Mouse (Mus musculus): ENCODE data around the gene Scai. TPM values are rescaled to one million over a fixed set of nuclear protein-coding genes. Genes with fewer than 3 reads are reported as not detected.
"Not testable (repeated sequence)": the region's sequence is repeated elsewhere in the genome, so short reads cannot be mapped to it uniquely, and the experiment has no call there.

Scai gene
- 10 to 100 TPM; 59.9 to 60.5 TPM for total RNA-seq (2021)

DNA sequence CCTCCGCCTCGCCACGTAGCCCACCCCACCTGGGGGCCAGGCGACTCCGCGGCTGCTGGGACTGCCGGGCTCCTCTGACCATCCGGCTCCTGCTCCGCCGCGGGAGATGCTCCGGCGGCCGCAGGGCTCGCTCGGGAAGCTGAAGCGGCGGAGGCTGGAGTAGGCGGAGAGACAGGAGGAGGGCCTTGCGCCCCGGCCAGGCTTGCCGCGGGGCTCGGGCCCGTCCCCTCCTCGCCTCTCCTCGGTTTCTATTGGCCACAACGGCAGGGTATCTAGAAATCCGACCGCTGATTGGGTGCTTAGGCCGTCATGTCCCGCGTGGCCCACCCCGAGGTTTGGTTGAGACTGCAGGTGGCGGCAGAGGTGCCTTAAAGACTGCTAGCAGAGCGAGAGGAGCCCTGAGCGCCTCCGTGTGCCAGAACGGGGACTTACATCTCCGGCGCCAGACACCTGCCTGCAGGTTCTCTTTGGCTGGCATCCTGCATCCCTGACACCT lies at the start of gene Scai:
Scai (minus strand) TSS at position 174 of the 496 bp plus-strand sequence.
- peak; percentile 98 to 99 for DNase-seq (ENCODE audit: low spot score in 2 of 2)
- intact Hi-C loops (cut with DNase I) = loop anchor here (10.0 kb wide), 1 partner anchor 126 kb away; the partner anchor contains the start of gene Golga1

DNA sequence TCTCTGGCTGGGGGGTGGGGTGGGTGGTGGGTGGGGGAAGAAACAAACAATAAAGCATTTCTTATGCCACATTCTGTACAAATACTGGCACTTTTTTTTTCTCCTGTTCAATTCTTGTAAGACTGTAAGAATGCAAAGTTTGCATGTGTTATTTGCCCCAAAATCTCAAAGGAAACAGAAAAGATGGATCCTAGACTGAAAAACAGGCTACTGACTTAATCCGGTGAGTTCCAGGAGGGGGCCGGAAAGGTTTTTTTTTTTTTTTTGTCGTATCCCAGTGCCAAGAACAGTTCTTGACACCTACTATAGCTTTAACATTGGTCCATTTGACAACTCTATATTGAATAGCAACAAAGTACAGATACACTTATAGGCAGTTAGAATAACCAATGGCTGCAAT lies 36.2 kb upstream of the Scai start:
- intact Hi-C loops (cut with DNase I) = no loop called here
- DNase-seq (ENCODE audit: low spot score in 2 of 2) = no peak

DNA sequence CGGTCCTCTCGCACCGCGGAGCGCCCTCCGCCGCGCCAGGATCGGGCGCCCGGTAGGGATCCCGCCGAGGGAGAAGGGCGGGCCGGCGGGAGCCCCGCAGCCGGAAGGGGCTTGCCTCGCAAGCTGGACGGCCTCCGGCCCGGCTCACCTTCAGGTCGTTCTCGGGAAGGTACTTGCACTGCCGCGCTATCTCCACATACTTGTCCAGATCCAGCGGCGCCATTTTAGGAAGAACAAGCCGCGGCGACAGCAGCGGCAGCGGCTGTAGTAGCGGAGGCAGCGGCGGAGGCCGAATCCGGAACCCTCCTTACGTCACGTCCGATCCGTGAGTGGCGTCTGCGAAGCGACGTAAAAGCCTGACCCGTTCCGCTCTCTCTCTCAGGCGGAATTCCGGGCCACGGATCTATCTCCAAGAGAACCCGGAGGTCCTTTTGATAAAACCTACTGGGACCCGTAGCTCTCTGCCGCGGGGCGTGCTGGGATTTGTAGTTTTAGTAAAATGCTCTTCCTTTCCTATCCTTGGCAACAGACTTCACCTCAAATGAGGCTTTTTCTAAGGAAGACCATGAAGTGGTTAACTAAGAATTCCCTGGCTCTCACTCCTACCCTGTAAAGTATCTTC lies 35.6 kb upstream of the Scai start, which contains the start of gene Ppp6c:
Ppp6c (minus strand) TSS at position 433 of the 622 bp plus-strand sequence.
- intact Hi-C loops (cut with DNase I) = no loop called here
- peak; percentile 93 to 95 for DNase-seq (ENCODE audit: low spot score in 2 of 2)

DNA sequence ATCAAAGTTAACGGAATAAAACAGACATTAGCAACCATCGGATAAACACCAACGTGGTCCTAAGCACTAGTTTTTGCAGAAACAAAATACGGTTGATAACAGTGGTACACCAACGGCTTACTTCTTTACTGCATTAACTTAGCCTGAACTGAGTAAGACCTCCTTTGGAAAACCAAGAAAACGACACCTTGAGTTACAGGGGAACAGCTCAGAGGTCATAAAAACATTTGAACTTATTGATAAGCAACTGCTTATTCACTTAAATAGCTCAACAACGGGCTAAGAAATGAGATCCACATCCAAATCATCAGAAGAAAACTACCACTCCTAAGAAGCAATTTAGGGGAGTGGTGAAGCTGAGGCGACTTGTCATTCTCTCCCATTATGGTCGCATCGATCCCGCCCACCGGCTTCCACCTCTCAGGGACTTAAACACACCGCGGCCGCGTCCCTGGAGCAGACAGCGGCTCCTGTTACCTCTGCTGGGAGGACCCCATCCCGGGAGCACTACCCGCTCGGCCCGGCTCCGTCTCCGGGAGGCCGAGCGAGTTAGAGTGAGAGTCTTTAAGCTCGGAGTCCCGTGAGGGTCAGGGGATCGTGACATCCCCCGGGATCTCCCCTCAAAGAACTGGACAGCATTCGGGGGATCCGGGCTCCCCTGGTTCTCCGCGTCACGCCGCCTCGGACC lies 34.9 kb upstream of the Scai start:
- DNase-seq (ENCODE audit: low spot score in 2 of 2) = peak in 1 of 2 experiments; percentile 58
- intact Hi-C loops (cut with DNase I) = not testable (repeated sequence)

DNA sequence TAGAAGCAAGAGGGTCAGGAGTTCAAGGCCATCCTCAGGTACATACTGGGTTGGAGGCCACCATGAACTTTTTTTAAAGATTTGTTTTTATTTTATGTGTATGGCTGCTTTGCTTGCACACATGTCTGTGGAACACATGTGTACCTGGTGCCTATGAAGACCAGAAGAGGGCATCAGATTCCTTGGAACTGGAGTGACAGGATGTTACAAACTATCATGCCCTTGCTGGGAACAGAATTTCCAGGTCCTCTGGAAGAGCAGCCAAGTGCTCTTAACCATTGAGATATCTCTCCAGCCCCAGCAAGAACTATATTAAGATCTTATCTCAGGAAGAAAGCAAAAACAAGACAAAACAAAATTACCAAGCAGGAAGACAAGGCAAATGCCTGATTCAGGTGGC lies 34.1 kb upstream of the Scai start:
- no peak for DNase-seq (ENCODE audit: low spot score in 2 of 2)
- intact Hi-C loops (cut with DNase I) = no loop called here

DNA sequence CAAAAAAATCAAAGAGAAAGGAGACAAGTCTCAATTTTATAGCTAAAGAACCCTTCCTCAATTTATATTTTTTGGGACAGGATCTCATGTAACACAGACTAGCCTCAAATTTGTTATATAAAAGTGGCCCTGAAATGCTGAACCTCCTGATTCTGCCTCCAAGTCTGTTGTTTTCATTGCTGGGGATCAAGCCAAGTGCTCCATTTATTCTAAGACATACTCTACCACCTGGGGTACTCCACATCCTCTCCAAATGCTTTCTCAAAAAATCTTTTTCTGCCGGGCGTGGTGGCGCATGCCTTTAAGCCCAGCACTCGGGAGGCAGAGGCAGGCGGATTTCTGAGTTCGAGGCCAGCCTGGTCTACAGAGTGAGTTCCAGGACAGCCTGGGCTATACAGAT lies 29.5 kb upstream of the Scai start:
- no peak for DNase-seq (ENCODE audit: low spot score in 2 of 2)
- intact Hi-C loops (cut with DNase I) = no loop called here

DNA sequence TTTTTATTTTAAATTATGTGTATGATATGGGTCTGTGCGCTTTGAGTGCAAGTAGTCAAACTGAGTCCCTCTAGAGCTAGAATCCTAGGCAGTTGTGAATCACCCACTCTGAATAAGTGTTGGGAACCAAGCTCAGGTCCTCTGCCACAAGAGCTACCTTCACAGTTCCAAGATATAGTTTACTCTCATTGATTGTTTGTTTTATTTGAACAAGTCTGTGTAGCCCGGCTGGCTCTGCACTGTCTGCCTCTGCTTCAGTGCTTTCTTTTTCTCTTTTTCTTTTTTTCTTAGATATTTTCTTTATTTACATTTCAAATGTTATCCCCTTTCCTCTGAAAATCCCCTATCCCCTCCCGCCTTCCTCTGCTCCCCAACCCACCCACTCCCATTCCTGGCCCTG lies 28.5 kb upstream of the Scai start:
- DNase-seq (ENCODE audit: low spot score in 2 of 2) = no peak
- intact Hi-C loops (cut with DNase I) = no loop called here

DNA sequence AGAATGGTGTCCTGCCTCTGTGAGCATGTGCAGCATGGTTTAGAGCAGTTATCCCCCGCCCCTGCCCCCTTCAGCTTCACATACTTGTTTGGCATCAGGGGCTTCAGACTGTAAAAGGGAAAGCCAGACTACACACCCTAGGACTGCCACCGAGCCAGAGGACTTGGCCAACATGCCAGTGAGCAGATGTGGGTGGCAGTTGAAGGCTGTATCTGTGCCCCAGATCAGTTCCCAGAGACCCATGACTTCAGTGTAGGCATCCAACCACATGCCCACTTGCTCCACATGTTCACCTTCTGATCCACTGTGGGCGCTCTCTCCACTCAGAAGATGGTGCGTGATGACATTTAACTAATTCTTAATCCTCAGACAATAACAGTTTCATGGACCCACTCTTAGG lies 26.6 kb upstream of the Scai start:
- intact Hi-C loops (cut with DNase I) = no loop called here
- no peak for DNase-seq (ENCODE audit: low spot score in 2 of 2)

DNA sequence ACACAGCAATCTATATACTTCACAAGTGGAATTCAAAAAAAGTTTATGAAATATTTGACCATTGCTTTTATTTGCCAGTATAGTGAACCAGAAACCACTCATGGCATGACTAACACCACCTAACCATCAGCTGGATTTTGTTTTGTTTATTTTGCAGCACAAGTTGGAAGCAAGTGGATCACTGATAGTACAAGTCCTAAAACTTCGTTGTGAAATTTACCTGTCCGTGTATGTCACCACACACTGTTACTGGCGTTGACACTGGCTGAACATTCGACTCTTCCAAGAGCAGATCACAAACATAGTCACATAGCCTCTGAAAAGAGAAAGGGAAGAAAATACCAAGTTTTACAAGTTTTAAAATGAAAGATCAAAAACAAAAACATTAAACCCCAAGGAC lies 20.2 kb upstream of the Scai start:
- no peak for DNase-seq (ENCODE audit: low spot score in 2 of 2)
- intact Hi-C loops (cut with DNase I) = no loop called here

DNA sequence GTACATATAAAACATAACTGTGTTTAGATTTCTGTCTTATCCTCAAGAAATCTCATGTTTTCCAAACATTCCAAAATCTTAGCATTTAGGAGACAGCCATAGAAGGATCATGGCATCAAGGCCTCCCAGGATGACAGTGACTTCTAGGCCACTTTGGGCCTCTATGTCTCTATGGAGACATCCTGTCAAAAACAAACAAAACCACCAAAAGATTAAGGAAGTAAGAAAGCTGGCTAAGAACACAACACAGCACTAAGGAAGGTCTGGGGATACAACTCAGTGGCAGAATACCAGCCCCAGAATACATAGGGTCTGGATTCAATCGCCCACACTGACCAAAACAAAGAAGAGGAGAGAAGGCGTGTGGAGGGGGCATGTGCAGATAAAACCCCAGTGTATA lies 12.8 kb upstream of the Scai start:
- no peak for DNase-seq (ENCODE audit: low spot score in 2 of 2)
- intact Hi-C loops (cut with DNase I) = no loop called here

DNA sequence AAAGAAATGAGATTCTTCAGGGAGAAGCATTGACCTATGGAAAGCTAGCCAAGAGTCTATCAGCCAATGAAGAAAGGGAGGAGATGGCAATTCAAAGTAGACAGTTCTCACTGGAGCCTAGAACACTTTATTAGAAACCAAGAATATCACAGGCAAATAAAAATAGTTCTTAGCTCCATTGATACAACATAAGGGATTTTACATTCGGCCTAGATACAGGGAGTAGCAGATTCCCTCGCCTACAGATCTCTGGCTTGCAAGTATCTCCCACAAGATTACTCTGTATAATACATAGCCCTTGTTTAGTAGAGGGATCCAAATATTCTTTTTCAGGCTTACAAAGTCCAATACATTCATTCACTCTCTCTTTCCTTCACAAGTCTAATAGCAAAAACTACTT lies 4.3 kb upstream of the Scai start:
- intact Hi-C loops (cut with DNase I) = loop anchor here (10.0 kb wide), 1 partner anchor 130 kb away; the partner anchor contains the start of gene Golga1
- DNase-seq (ENCODE audit: low spot score in 2 of 2) = no peak

DNA sequence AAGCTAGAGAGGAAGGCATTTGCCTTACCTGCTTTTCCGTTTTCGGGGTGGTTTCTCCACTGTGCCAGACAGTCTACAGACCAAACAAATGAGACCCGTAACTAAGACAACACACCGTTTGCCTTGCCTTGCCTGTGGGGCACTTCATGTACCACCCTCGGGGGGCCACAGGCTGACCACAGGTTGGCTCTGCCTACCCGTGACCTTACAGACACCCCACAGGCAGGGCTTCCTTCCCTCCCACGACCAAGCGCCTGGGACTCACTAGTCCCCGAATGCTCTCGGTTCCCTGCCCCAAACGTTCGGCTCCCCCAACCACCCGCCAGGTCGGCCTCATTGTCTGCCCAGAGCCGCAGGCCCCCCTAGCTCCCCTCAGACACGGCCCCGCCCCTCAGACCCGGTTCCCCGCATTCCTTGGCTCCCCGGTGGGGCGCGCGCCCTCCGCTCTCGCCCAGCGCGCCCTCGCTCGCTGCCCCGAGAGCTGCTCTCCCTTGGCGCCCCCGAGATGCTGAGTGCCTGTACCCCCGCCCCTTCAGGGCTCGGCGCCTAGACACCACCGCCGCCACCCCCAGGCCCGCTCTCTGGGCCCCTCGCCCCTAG lies 473 bp downstream of the Scai start:
- intact Hi-C loops (cut with DNase I) = loop anchor here (10.0 kb wide), 1 partner anchor 125 kb away; the partner anchor contains the start of gene Golga1
- peak; percentile 13 to 16 for DNase-seq (ENCODE audit: low spot score in 2 of 2)

DNA sequence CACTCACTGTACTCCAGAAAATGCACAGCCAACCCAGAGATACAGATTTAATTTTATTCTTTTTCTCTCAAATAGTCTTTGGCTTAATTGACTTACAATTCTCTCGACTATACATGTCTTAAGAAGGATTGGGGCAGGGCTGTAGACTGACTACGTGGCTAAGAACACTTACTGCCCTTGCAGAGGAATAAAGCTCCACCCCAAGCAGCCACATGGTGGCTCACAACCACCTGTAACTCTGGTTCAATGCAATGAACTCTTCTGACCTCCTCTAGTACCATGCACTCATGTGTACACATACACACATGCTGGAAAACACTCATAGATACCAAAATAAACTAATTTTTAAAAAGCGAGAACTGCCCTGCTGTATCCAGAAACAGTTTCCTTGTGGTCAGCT lies 4.6 kb downstream of the Scai start:
- intact Hi-C loops (cut with DNase I) = no loop called here
- no peak for DNase-seq (ENCODE audit: low spot score in 2 of 2)

DNA sequence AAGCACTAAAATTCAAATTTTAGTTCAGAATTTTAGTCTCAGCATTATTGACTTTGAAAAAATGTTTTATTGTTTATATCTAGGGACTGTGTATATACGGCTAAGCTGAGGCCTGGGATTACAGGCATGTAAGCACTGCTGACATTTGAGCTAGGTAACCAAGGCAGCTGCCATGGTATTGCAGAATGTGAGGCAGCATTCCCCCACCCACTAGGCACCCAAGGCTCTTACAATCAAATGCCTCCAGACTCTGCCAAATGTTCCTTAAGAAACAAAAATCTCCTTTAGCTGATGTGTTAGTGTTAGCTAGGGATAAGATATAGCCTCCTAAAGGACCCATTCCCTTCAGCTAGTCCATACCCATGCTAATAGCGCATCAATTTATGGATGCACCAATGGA lies 6.9 kb downstream of the Scai start:
- DNase-seq (ENCODE audit: low spot score in 2 of 2) = no peak
- intact Hi-C loops (cut with DNase I) = no loop called here

DNA sequence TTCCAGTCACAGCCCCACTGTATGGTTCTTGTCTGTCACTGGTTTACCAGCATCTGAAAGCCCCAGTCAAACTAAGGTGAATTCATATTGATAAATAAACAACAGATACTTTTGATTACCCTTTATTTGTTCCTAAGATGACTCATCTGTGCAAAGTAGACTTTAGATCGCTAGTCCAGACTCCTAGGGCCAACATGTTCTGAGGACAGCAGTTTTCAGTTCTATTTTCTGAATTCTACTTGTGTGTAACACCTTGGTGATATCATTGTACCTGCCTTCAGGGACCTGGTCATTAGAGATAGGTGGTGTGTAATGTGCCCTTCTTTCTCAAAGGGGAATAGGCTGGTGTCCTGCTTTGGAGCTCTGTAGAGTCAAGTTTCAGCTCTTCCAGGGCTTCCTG lies 29.5 kb downstream of the Scai start:
- intact Hi-C loops (cut with DNase I) = no loop called here

DNA sequence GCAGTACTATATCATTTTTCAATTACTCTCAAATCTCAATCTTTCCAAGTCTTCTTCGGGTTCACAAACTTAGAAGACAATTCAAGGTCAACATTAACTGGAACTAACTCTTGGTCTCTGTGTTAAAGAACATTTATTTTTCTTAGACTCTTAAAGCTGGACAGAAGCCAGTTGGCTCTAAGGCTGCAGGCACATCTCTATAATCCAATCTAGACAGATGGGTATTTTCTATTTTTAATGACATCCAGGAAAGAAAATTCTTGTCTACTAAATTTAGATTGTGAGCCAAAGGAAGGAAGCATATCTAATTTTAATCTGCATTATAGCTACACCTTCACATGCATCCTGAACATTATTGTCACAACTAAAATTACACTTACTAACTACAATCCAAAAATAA lies 32.6 kb downstream of the Scai start:
- intact Hi-C loops (cut with DNase I) = no loop called here

More for the DNA sequence above, 29.5 kb downstream of the Scai start:
- DNase-seq (ENCODE audit: low spot score in 2 of 2) = no peak

DNA sequence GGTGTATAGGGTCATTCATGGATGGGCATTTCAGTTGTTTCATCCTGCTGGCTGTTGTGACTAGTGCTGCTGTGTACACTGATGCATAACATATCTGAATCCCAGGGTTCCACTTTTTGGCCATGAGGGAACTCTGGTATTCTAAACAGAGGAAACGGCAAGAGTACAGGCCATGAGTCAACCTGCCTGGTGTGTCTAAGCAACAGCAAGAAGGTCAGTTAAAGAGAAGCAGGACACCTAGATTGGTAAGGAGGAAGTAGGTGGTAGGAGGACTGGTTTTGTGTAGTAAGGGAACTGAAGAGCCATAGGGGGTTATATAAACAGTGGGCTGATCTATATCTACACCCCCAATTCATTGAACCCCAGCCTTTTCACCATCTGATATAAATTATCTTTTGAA lies 33.7 kb downstream of the Scai start:
- DNase-seq (ENCODE audit: low spot score in 2 of 2) = no peak
- intact Hi-C loops (cut with DNase I) = no loop called here

More for the DNA sequence above, 32.6 kb downstream of the Scai start:
- no peak for DNase-seq (ENCODE audit: low spot score in 2 of 2)

DNA sequence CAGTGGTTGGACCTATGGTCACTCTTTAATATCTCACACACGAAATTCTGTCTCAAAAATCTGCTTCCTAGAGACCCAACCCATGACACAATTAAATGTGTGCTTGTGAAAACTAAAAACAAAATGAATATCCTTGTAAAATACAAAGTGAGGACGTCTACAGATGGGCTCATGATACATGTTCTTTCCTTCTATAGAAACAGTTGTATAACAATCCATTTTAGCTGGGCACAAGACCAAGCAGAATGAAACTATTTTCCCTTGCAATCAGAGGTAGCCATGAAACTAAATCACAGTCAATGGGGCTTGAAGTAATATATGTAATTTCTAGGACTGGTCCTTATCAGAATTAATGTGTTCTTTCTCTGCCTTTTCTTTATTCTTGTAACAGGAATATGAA lies 39.6 kb downstream of the Scai start:
- intact Hi-C loops (cut with DNase I) = no loop called here
- DNase-seq (ENCODE audit: low spot score in 2 of 2) = no peak

DNA sequence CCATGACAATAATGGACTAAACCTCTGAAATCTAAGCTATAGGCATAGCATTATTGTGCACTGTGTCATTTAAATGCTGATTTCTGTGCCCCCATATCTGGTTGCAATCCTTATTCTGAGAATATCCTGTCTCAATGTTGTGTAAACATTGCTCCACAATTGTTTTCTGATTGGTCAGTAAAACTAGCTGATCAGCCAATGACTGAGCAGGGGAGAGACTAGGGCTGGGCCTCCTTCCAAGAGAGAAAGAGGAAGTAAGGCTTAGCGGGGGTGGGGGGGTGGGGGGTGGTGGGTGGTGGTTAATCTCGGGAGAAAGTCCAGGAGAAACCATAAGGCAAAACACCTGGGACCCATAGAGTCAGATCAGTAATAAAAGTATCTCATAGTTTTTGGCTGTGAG lies 42.5 kb downstream of the Scai start:
- DNase-seq (ENCODE audit: low spot score in 2 of 2) = no peak
- intact Hi-C loops (cut with DNase I) = no loop called here

DNA sequence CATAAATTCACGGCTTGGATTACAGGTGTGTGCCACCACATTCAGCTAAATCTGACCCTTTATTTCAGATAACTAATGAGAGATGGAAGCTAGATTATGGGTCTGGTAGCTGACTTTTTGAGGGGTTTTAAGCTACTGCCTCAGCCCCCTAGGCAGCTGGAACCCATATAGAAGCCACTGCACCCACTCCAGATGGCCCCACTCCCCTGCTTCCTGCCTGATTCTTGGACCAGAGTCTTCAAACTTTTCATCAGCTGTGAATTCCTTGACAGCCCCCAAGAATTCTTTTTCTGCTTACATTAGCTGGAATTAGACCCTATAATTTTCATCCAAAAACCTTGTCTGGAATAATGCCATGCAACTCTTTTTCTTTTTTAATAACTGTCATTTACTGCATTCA lies 44.1 kb downstream of the Scai start:
- DNase-seq (ENCODE audit: low spot score in 2 of 2) = no peak
- intact Hi-C loops (cut with DNase I) = no loop called here

Data from left cerebral cortex, postnatal 36 days (tissue).